Mouse (Mus musculus) embryonic stem cell, embryonic (primary cell): ENCODE results near the gene Gm20458.

Source experiments
- CTCF ChIA-PET, 4 experiments: fragments of 300-600 bp in 2 of 4; fragments of 350-600 bp in 2 of 4; sonication (Branson Sonifier 250); formaldehyde crosslinking; loops; one replicate each; lab custom pipeline; 2022; ENCODE audit warnings: inconsistent platforms in 2 of 4; lab: Charles Lee
- POLR2A ChIA-PET, 4 experiments: fragments of 300-600 bp in 2 of 4; fragments of 350-600 bp in 2 of 4; sonication (Branson Sonifier 250); formaldehyde crosslinking; loops; one replicate each; lab custom pipeline; 2022; ENCODE audit warnings: antibody characterized with exemption in 4 of 4, inconsistent platforms in 1 of 4; lab: Charles Lee

Gm20458 gene

DNA sequence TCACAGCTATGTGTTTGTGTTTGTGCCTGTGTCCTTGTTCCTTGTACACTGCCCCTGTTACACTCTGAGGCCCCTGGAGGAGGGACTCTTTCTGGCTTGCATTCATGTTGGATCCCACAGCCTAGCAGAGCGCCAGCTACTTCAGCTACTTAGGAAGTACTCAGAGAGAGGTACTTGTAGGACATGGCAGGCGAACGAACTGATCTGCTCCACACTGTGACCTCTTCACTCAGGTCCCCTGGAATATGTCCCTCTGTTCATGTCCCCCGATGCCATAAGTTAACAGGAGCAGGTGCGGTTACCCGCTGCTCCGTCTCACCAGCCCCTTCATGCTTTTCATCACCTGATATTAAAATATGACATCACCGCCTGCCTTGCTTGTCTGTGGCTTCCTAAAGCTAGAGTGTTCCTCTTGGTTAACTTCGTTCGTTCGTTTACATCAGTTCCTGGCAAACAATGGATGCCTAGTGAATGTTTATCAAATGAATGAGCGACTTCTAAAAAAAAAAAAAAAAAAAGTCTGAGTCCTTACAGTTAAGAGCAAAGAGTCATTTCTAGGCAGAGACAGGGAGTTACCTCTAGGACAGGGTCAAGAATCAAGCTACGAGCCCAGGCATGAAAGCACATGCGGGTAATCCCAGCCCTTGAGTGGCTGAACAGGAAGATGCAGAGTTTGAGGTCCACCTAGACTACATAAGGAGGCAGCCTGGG lies 7.6 kb upstream of the Gm20458 start:
- POLR2A ChIA-PET, result interaction anchor here (0.7 to 36.5 kb wide), 14 partner anchors 7 to 88 kb away, joined by 3 to 985 read pairs (median 6); partner anchors contain the start of genes Sdc4 (in 3 of the 4) and Gm20458 (in 2 of the 4)
- CTCF ChIA-PET, result interaction anchor here in 3 of 4 experiments (0.6 to 2.2 kb wide), 5 partner anchors 7 to 63 kb away, joined by 3 to 15 read pairs (median 3); partner anchors contain the start of gene Gm20458 (in 1 of the 3)

DNA sequence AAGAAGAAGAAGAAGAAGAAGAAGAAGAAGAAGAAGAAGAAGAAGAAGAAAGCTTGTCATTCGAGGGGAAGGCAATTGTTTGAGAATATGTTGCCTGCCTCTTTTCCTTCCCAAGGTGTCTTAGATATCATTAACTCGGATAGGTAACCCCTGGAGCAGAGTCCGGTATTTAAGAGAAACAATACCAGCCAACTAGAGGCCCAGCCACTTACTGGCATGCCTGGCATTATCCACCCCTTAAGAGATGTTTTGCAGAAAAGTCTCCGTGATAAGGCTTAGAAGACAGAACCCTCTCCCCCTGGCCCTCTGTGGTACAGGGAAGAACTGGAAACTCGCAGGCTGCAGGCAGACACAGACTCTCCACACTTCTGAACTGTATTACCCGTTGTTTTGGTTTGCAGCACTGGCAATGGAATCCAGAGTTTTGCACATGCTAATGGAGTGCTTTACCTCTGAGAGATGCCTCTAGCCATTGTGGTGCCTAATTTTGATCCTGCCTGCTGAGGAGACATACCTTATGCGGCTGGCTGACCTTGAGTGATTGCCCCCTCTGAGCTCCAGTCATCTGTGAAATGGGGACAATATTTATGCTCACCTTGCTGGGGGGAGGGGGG lies 6.8 kb upstream of the Gm20458 start:
- CTCF ChIA-PET, result interaction anchor here in 3 of 4 experiments (0.6 to 1.4 kb wide), 4 partner anchors 11 to 64 kb away, joined by 3 read pairs; no protein-coding TSS in a partner anchor

GRCm38 (mm10) chr2:164454846-164455245 lies 5.9 kb upstream of the Gm20458 start:
- CTCF ChIA-PET, result interaction anchor here in 3 of 4 experiments (0.6 to 2.6 kb wide), 8 partner anchors 15 to 105 kb away, joined by 3 to 13 read pairs (median 3); no protein-coding TSS in a partner anchor
- POLR2A ChIA-PET, result interaction anchor here (0.7 to 36.5 kb wide), 16 partner anchors 9 to 370 kb away, joined by 3 to 985 read pairs (median 8); partner anchors contain the start of genes Sdc4 (in 3 of the 4) and Zswim1 (in 1 of the 4)

More for the DNA sequence above, 6.8 kb upstream of the Gm20458 start:
- POLR2A ChIA-PET, result interaction anchor here (0.6 to 36.5 kb wide), 13 partner anchors 8 to 765 kb away, joined by 3 to 985 read pairs (median 5); partner anchors contain the start of genes Sdc4 (in 3 of the 4) and Wfdc10 (in 1 of the 4)

GRCm38 (mm10) chr2:164455421-164456190 lies 5.2 kb upstream of the Gm20458 start:
- CTCF ChIA-PET, result interaction anchor here in 3 of 4 experiments (0.5 to 2.6 kb wide), 14 partner anchors 13 to 126 kb away, joined by 3 to 14 read pairs (median 4); no protein-coding TSS in a partner anchor
- POLR2A ChIA-PET, result interaction anchor here (0.6 to 36.5 kb wide), 29 partner anchors 8 to 404 kb away, joined by 3 to 985 read pairs (median 4); partner anchors contain the start of genes Sdc4 (in 3 of the 4), Trp53tg5 (in 1 of the 4) and Zswim1 (in 1 of the 4)

GRCm38 (mm10) chr2:164456413-164456812 lies 4.4 kb upstream of the Gm20458 start:
- CTCF ChIA-PET, result interaction anchor here (0.5 to 2.6 kb wide), 15 partner anchors 12 to 127 kb away, joined by 3 to 14 read pairs (median 4); partner anchors contain the start of gene Sdc4 (in 2 of the 4)
- POLR2A ChIA-PET, result interaction anchor here (0.5 to 36.5 kb wide), 40 partner anchors 7 to 1353 kb away, joined by 3 to 985 read pairs (median 4); partner anchors contain the start of genes Sdc4 (in 3 of the 4), Matn4 (in 1 of the 4), Pigt (in 1 of the 4) and Trp53tg5 (in 1 of the 4)

DNA sequence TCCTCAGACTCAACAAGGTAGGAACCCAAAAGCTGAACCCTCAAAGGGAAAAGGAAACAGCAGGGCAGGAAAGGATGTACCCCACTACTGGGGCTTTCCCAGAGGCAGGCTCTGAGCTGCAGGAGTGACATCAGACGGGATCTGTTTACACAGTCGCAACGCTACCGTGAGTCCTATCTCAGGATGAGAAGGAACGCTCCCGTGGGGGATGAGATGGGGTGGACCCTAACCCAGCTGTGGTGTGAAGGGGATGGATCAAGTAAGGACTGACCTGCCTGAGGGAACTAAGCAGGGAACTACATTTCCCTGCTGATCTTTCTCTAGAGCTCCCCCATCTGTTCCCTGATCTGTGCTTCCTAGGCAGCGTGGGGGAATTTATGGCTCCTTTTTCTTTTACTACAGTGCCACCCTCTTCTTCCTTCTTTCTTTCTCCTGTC lies 3.9 kb upstream of the Gm20458 start, which contains the start of gene Sys1:
TSS of gene Sys1 (plus strand) at position 101 of the 437 bp plus-strand sequence.
- ChIA-PET CTCF (interaction anchor here (0.6 to 2.6 kb wide), 14 partner anchors 13 to 67 kb away, joined by 3 to 13 read pairs (median 4); partner anchors contain the start of gene Sdc4 (in 2 of the 4)), POLR2A (interaction anchor here (0.5 to 36.5 kb wide), 34 partner anchors 10 to 1352 kb away, joined by 3 to 985 read pairs (median 4); partner anchors contain the start of genes Sdc4 (in 3 of the 4), Matn4 (in 1 of the 4), Pigt (in 1 of the 4) and Trp53tg5 (in 1 of the 4))

DNA sequence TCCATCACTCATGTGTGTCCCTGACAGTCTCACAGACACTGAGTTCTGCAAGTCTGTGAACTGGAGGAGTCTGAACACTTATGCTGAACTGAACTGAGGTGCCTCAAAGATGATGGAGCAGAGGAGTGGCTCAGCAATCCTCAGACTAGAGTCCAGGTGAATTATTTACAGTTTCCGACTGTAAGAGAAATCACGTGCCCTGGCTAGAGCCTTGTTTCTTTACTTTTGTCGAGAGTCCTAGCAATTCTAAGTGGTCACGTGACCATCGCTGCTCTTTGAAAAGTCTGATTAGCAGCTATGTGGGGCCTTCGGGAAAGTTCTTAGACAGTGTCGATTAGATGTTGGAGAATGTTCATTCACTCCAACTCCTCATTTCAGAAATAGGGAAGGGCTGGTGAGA lies 2.8 kb upstream of the Gm20458 start:
- CTCF ChIA-PET, result interaction anchor here (0.6 to 1.6 kb wide), 9 partner anchors 12 to 68 kb away, joined by 3 to 9 read pairs (median 4); no protein-coding TSS in a partner anchor

DNA sequence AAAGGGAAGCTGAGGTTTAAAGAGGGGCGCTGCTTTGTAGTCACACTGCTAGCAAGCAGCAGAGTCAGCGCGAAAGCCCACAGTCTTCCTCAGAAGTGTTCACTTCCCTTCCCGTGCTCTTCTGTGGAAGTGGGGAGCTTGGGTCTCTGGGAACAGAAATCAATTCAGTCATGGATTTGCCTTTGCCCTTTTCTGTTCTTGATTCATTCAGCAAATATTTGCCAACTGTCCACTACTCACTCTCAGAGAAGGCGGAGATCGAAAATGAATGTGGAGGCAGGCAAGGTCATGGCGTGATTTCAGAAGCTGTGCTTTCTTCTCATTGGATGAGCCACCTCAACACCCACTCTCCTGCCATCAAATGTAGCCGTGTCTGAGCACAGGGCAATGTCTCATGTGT lies 2.2 kb upstream of the Gm20458 start:
- ChIA-PET POLR2A (interaction anchor here (0.5 to 36.5 kb wide), 17 partner anchors 8 to 746 kb away, joined by 3 to 985 read pairs (median 5); partner anchors contain the start of genes Sdc4 (in 2 of the 4) and Dbndd2 (in 1 of the 4)), CTCF (interaction anchor here (0.5 to 1.6 kb wide), 12 partner anchors 12 to 69 kb away, joined by 3 to 9 read pairs (median 4); no protein-coding TSS in a partner anchor)

More for the DNA sequence above, 2.8 kb upstream of the Gm20458 start:
- POLR2A ChIA-PET, result interaction anchor here (0.5 to 36.5 kb wide), 20 partner anchors 9 to 745 kb away, joined by 3 to 985 read pairs (median 4); partner anchors contain the start of genes Sdc4 (in 2 of the 4) and Dbndd2 (in 1 of the 4)

DNA sequence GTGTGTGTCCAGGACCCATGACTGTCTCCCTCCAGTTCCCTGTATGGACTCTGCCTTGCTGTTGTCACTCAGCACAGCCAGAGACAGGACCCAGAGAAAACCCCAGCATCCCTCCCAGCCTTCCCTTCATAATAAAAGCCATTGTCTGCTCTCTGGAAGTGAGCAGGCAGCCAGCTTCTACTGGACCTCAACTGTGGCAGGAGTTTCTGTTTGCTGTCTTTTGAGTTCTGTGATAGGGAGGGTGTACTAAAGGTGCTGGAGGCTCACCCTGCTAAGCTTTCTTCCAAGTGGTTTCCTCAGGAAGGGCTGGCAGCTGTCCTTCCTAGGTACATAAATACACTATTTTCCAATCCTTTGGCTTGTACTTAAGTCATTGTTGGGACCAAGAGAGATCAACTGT lies 4.4 kb downstream of the Gm20458 start:
- ChIA-PET CTCF (interaction anchor here in 1 of 4 experiments (1.1 kb wide), 1 partner anchor 48 kb away, joined by 3 read pairs; no protein-coding TSS in a partner anchor), POLR2A (interaction anchor here in 3 of 4 experiments (0.6 to 2.3 kb wide), 7 partner anchors 9 to 31 kb away, joined by 3 to 9 read pairs (median 4); partner anchors contain the start of genes Sdc4 (in 1 of the 3) and Trp53tg5 (in 1 of the 3))

- POLR2A ChIA-PET, result interaction anchor here in 3 of 4 experiments (0.8 to 2.9 kb wide), 13 partner anchors 8 to 63 kb away, joined by 3 to 14 read pairs (median 4); partner anchors contain the start of genes Sys1 (in 2 of the 3) and Sdc4 (in 1 of the 3)
- CTCF ChIA-PET, result interaction anchor here in 2 of 4 experiments (0.6 to 1.0 kb wide), 4 partner anchors 38 to 1499 kb away, joined by 3 to 9 read pairs (median 6); no protein-coding TSS in a partner anchor
Measured at GRCm38 (mm10) chr2:164466787-164467186, 6.0 kb downstream of the Gm20458 start.

GRCm38 (mm10) chr2:164470254-164470653 lies 9.5 kb downstream of the Gm20458 start:
- ChIA-PET CTCF (interaction anchor here (0.5 to 2.6 kb wide), 97 partner anchors 9 to 906 kb away, joined by 3 to 58 read pairs (median 4); partner anchors contain the start of genes Gm20458 (in 4 of the 4), Eppin (in 2 of the 4), Sdc4 (in 2 of the 4) and Slpi (in 2 of the 4)), POLR2A (interaction anchor here (0.5 to 2.5 kb wide), 47 partner anchors 9 to 284 kb away, joined by 3 to 27 read pairs (median 4); partner anchors contain the start of genes Gm20458 (in 4 of the 4), Sdc4 (in 2 of the 4), Sys1 (in 2 of the 4) and Pigt (in 1 of the 4))

GRCm38 (mm10) chr2:164473624-164474023 lies 12.9 kb downstream of the Gm20458 start, which contains the start of gene Trp53tg5:
Gene Trp53tg5 (minus strand): TSS chr2:164473724.
- POLR2A ChIA-PET, result interaction anchor here in 2 of 4 experiments (0.8 to 1.3 kb wide), 5 partner anchors 9 to 30 kb away, joined by 3 to 5 read pairs (median 4); partner anchors contain the start of genes Gm20458 (in 1 of the 2) and Sys1 (in 1 of the 2)
- CTCF ChIA-PET, result interaction anchor here in 3 of 4 experiments (0.5 to 1.6 kb wide), 3 partner anchors 13 to 75 kb away, joined by 3 to 20 read pairs (median 4); partner anchors contain the start of gene Gm20458 (in 1 of the 3)

- ChIA-PET POLR2A (interaction anchor here in 3 of 4 experiments (1.0 to 4.2 kb wide), 7 partner anchors 21 to 45 kb away, joined by 3 to 18 read pairs (median 3); partner anchors contain the start of genes Sdc4 (in 2 of the 3) and Gm20458 (in 1 of the 3)), CTCF (interaction anchor here in 3 of 4 experiments (0.6 to 4.6 kb wide), 7 partner anchors 15 to 683 kb away, joined by 3 to 28 read pairs (median 5); no protein-coding TSS in a partner anchor)
Measured at GRCm38 (mm10) chr2:164485681-164486257, 25.0 kb downstream of the Gm20458 start, which contains the start of gene Dbndd2. Gene Dbndd2 (plus strand): TSS chr2:164486106.

- CTCF ChIA-PET, result interaction anchor here (0.6 to 4.6 kb wide), 13 partner anchors 12 to 266 kb away, joined by 3 to 28 read pairs (median 4); partner anchors contain the start of gene Gm20458 (in 1 of the 4)
- POLR2A ChIA-PET, result interaction anchor here in 3 of 4 experiments (0.5 to 4.2 kb wide), 17 partner anchors 11 to 333 kb away, joined by 3 to 18 read pairs (median 4); partner anchors contain the start of genes Pigt (in 2 of the 3), Sdc4 (in 2 of the 3) and Gm20458 (in 1 of the 3)
Measured at GRCm38 (mm10) chr2:164486258-164487114, 25.7 kb downstream of the Gm20458 start.
